Mouse (Mus musculus): ENCODE data around the gene Gm20388. TPM values are rescaled to one million over a fixed set of nuclear protein-coding genes. Genes with fewer than 3 reads are reported as not detected.

Gm20388 gene
- polyA plus RNA-seq, 1 experiment = not detected

GRCm38 (mm10) chr8:121398081-121398480 is 1487.4 kb downstream of the Gm20388 start:
- H3K27ac ChIP-seq (ENCODE audit: insufficient read depth, low read depth, low read length) = no peak overlapping the region
- TF ChIP-seq CTCF (IDR thresholded peaks at IDR 0.05; ENCODE audit: insufficient read depth, low read depth, low read length) = no peak
- no peak for TF ChIP-seq POLR2A (IDR thresholded peaks at IDR 0.05; ENCODE audit: insufficient read depth, low read depth, low read length)
- H3K4me1 ChIP-seq (ENCODE audit: control insufficient read depth, insufficient read depth, low read length) = no peaks in the 10 kb centered on the region
- 86% methylated on average over 6 of the region's 6 CpGs for WGBS
- no peak overlapping the region for H3K4me3 ChIP-seq (ENCODE audit: insufficient read depth, low read depth, low read length)

GRCm38 (mm10) chr8:121398724-121399123 is 1488.1 kb downstream of the Gm20388 start:
- 97% methylated on average over 20 of the region's 20 CpGs for WGBS
- no peak overlapping the region for H3K27ac ChIP-seq (ENCODE audit: insufficient read depth, low read depth, low read length)
- H3K4me1 ChIP-seq (ENCODE audit: control insufficient read depth, insufficient read depth, low read length) = no peaks in the 10 kb centered on the region
- H3K4me3 ChIP-seq (ENCODE audit: insufficient read depth, low read depth, low read length) = no peak overlapping the region
- TF ChIP-seq CTCF (IDR thresholded peaks at IDR 0.05; ENCODE audit: insufficient read depth, low read depth, low read length) = no peak
- no peak for TF ChIP-seq POLR2A (IDR thresholded peaks at IDR 0.05; ENCODE audit: insufficient read depth, low read depth, low read length)

GRCm38 (mm10) chr8:121399173-121399572 is 1488.5 kb downstream of the Gm20388 start:
- 79% methylated on average over 3 of the region's 3 CpGs for WGBS
- no peak for TF ChIP-seq CTCF (IDR thresholded peaks at IDR 0.05; ENCODE audit: insufficient read depth, low read depth, low read length)
- no peak for TF ChIP-seq POLR2A (IDR thresholded peaks at IDR 0.05; ENCODE audit: insufficient read depth, low read depth, low read length)
- no peak overlapping the region for H3K4me3 ChIP-seq (ENCODE audit: insufficient read depth, low read depth, low read length)
- no peaks in the 10 kb centered on the region for H3K4me1 ChIP-seq (ENCODE audit: control insufficient read depth, insufficient read depth, low read length)
- H3K27ac ChIP-seq (ENCODE audit: insufficient read depth, low read depth, low read length) = no peak overlapping the region

- Histone ChIP-seq H3K4me3 (ENCODE audit: insufficient read depth, low read depth, low read length) (no peak overlapping the region), H3K27ac (ENCODE audit: insufficient read depth, low read depth, low read length) (no peak overlapping the region), H3K4me1 (ENCODE audit: control insufficient read depth, insufficient read depth, low read length) (no peaks in the 10 kb centered on the region)
- 33% methylated on average over 9 of the region's 9 CpGs for WGBS
- TF ChIP-seq POLR2A (IDR thresholded peaks at IDR 0.05; ENCODE audit: insufficient read depth, low read depth, low read length) (no peak), CTCF (IDR thresholded peaks at IDR 0.05; ENCODE audit: insufficient read depth, low read depth, low read length) (no peak)
Observed at GRCm38 (mm10) chr8:121400581-121400980, 1489.9 kb downstream of the Gm20388 start.

- Histone ChIP-seq H3K4me1 (ENCODE audit: control insufficient read depth, insufficient read depth, low read length) (no peaks in the 10 kb centered on the region), H3K27ac (ENCODE audit: insufficient read depth, low read depth, low read length) (no peak overlapping the region), H3K4me3 (ENCODE audit: insufficient read depth, low read depth, low read length) (no peak overlapping the region)
- WGBS = 73% methylated on average over 6 of the region's 6 CpGs
- TF ChIP-seq CTCF (IDR thresholded peaks at IDR 0.05; ENCODE audit: insufficient read depth, low read depth, low read length) (no peak), POLR2A (IDR thresholded peaks at IDR 0.05; ENCODE audit: insufficient read depth, low read depth, low read length) (no peak)
Observed at GRCm38 (mm10) chr8:121403821-121404220, 1493.2 kb downstream of the Gm20388 start.

GRCm38 (mm10) chr8:121418081-121418480 is 1507.4 kb downstream of the Gm20388 start:
- 79% methylated on average over 6 of the region's 6 CpGs for WGBS
- no peaks in the 10 kb centered on the region for H3K4me1 ChIP-seq (ENCODE audit: control insufficient read depth, insufficient read depth, low read length)
- no peak overlapping the region for H3K4me3 ChIP-seq (ENCODE audit: insufficient read depth, low read depth, low read length)
- TF ChIP-seq CTCF (IDR thresholded peaks at IDR 0.05; ENCODE audit: insufficient read depth, low read depth, low read length) (no peak), POLR2A (IDR thresholded peaks at IDR 0.05; ENCODE audit: insufficient read depth, low read depth, low read length) (no peak)
- no peak overlapping the region for H3K27ac ChIP-seq (ENCODE audit: insufficient read depth, low read depth, low read length)

- 96% methylated on average over 2 of the region's 2 CpGs for WGBS
- TF ChIP-seq POLR2A (IDR thresholded peaks at IDR 0.05; ENCODE audit: insufficient read depth, low read depth, low read length) (no peak), CTCF (IDR thresholded peaks at IDR 0.05; ENCODE audit: insufficient read depth, low read depth, low read length) (no peak)
- H3K4me3 ChIP-seq (ENCODE audit: insufficient read depth, low read depth, low read length) = no peak overlapping the region
- no peaks in the 10 kb centered on the region for H3K4me1 ChIP-seq (ENCODE audit: control insufficient read depth, insufficient read depth, low read length)
- H3K27ac ChIP-seq (ENCODE audit: insufficient read depth, low read depth, low read length) = no peak overlapping the region
Observed at GRCm38 (mm10) chr8:121419551-121419950, 1508.9 kb downstream of the Gm20388 start.

- Histone ChIP-seq H3K27ac (ENCODE audit: insufficient read depth, low read depth, low read length) (no peak overlapping the region), H3K4me1 (ENCODE audit: control insufficient read depth, insufficient read depth, low read length) (no peaks in the 10 kb centered on the region), H3K4me3 (ENCODE audit: insufficient read depth, low read depth, low read length) (no peak overlapping the region)
- WGBS = 79% methylated on average over 5 of the region's 5 CpGs
- TF ChIP-seq POLR2A (IDR thresholded peaks at IDR 0.05; ENCODE audit: insufficient read depth, low read depth, low read length) (no peak), CTCF (IDR thresholded peaks at IDR 0.05; ENCODE audit: insufficient read depth, low read depth, low read length) (no peak)
Observed at GRCm38 (mm10) chr8:121421009-121421408, 1510.4 kb downstream of the Gm20388 start.

- 81% methylated on average over 10 of the region's 10 CpGs for WGBS
- no peak for TF ChIP-seq POLR2A (IDR thresholded peaks at IDR 0.05; ENCODE audit: insufficient read depth, low read depth, low read length)
- TF ChIP-seq CTCF (IDR thresholded peaks at IDR 0.05; ENCODE audit: insufficient read depth, low read depth, low read length) = no peak
- no peak overlapping the region for H3K27ac ChIP-seq (ENCODE audit: insufficient read depth, low read depth, low read length)
- H3K4me1 ChIP-seq (ENCODE audit: control insufficient read depth, insufficient read depth, low read length) = no peaks in the 10 kb centered on the region
- no peak overlapping the region for H3K4me3 ChIP-seq (ENCODE audit: insufficient read depth, low read depth, low read length)
Observed at GRCm38 (mm10) chr8:121424080-121424479, 1513.4 kb downstream of the Gm20388 start.

GRCm38 (mm10) chr8:121424600-121424999 is 1514.0 kb downstream of the Gm20388 start:
- H3K4me3 ChIP-seq (ENCODE audit: insufficient read depth, low read depth, low read length) = no peak overlapping the region
- no peak overlapping the region for H3K27ac ChIP-seq (ENCODE audit: insufficient read depth, low read depth, low read length)
- H3K4me1 ChIP-seq (ENCODE audit: control insufficient read depth, insufficient read depth, low read length) = no peaks in the 10 kb centered on the region
- peak; percentile 21; the same call in 1 of the 2 replicates for TF ChIP-seq CTCF (IDR thresholded peaks at IDR 0.05; ENCODE audit: insufficient read depth, low read depth, low read length)
- no peak for TF ChIP-seq POLR2A (IDR thresholded peaks at IDR 0.05; ENCODE audit: insufficient read depth, low read depth, low read length)
- WGBS = 89% methylated on average over 14 of the region's 14 CpGs

Data from olfactory bulb, adult 2 months (tissue).